In genomic region chr15:82206365-82207104, GRCm38 (mm10) we compare ENCODE assay signal across 8 mouse cellular contexts. TPM values are rescaled to one million over a fixed set of nuclear protein-coding genes. Genes with fewer than 3 reads are reported as not detected.
DNase-seq lines count a peak whose midpoint lies in the region; ATAC-seq and TF ChIP-seq lines count a peak whose summit lies in the region.

No protein-coding gene starts in this region.

- H3K4me2 ChIP-seq in embryonic facial prominence, embryonic 14.5 days (ENCODE audit: low read depth, low read length): no peak overlapping the region
- peak overlapping the region; percentile 46 for H3K4me2 ChIP-seq in heart, embryonic 11.5 days
- H3K4me2 ChIP-seq in myocyte (ENCODE audit: low read depth): no peak overlapping the region

- no peak for TF ChIP-seq CTCF in thymus, adult 2 months (IDR thresholded peaks at IDR 0.05; ENCODE audit: borderline replicate concordance, control insufficient read depth, extremely low read depth, insufficient read depth, low read length, poor library complexity)

- H3K27me3 ChIP-seq in embryonic facial prominence, embryonic 14.5 days (replicated peaks; ENCODE audit: control insufficient read depth, insufficient read depth, low read length): peaks cover 65% of the 10 kb centered on the region
- peaks cover 75% of the 10 kb centered on the region for H3K27me3 ChIP-seq in heart, embryonic 11.5 days (ENCODE audit: control insufficient read depth, insufficient read depth, low read length)
- peaks cover 8% of the 10 kb centered on the region for H3K27me3 ChIP-seq in myocyte (ENCODE audit: control insufficient read depth, insufficient read depth, insufficient read length)
- H3K27me3 ChIP-seq in thymus, adult 2 months (ENCODE audit: control insufficient read depth, insufficient read depth, low read length): peaks cover 7% of the 10 kb centered on the region; the same call in 1 of the 2 replicates

- no peaks in the 10 kb centered on the region for H3K9me3 ChIP-seq in embryonic facial prominence, embryonic 14.5 days (ENCODE audit: control insufficient read depth, low read length)
- no peaks in the 10 kb centered on the region for H3K9me3 ChIP-seq in heart, embryonic 11.5 days (replicated peaks; ENCODE audit: control insufficient read depth, low read length)

- peak; percentile 54 for ATAC-seq in embryonic facial prominence, embryonic 14.5 days (ENCODE audit: low read depth)
- ATAC-seq in heart, embryonic 11.5 days (replicated peaks; ENCODE audit: insufficient number of reproducible peaks, low FRiP score, low TSS enrichment): peak; percentile 57; the same call in 1 of the 2 replicates

- no peaks in the 10 kb centered on the region for H3K79me2 ChIP-seq in myocyte (ENCODE audit: control insufficient read depth, insufficient read depth)

- H3K4me1 ChIP-seq in embryonic facial prominence, embryonic 14.5 days (ENCODE audit: control insufficient read depth, insufficient read depth, low read length): no peaks in the 10 kb centered on the region
- peaks cover 10% of the 10 kb centered on the region for H3K4me1 ChIP-seq in heart, embryonic 11.5 days (ENCODE audit: control insufficient read depth, insufficient read depth, low read length)
- no peaks in the 10 kb centered on the region for H3K4me1 ChIP-seq in thymus, adult 2 months (replicated peaks; ENCODE audit: control insufficient read depth, insufficient read depth, low read length)

- H3K36me3 ChIP-seq in embryonic facial prominence, embryonic 14.5 days (ENCODE audit: control insufficient read depth, insufficient read depth, low read length): peaks cover 48% of the 10 kb centered on the region
- peaks cover 19% of the 10 kb centered on the region for H3K36me3 ChIP-seq in heart, embryonic 11.5 days (ENCODE audit: control insufficient read depth, insufficient read depth, low read length)
- peaks cover 36% of the 10 kb centered on the region for H3K36me3 ChIP-seq in myocyte (ENCODE audit: control insufficient read depth, insufficient read depth)
- peaks cover 16% of the 10 kb centered on the region; the same call in 1 of the 2 replicates for H3K36me3 ChIP-seq in thymus, adult 2 months (ENCODE audit: control insufficient read depth, insufficient read depth, low read length)

- H3K9ac ChIP-seq in embryonic facial prominence, embryonic 14.5 days (ENCODE audit: low read depth, low read length): no peak overlapping the region
- H3K9ac ChIP-seq in heart, embryonic 11.5 days (ENCODE audit: low read depth, low read length): no peak overlapping the region

- H3K4me3 ChIP-seq in embryonic facial prominence, embryonic 14.5 days (ENCODE audit: low read depth, low read length): no peak overlapping the region
- no peak overlapping the region; the same call in 1 of the 2 replicates for H3K4me3 ChIP-seq in heart, embryonic 11.5 days (ENCODE audit: low read depth, low read length)
- no peak overlapping the region for H3K4me3 ChIP-seq in myocyte
- no peak overlapping the region for H3K4me3 ChIP-seq in thymus, adult 2 months (ENCODE audit: control insufficient read depth, insufficient read depth, low read length)

- no peak overlapping the region for H3ac ChIP-seq in myocyte (ENCODE audit: control insufficient read depth, insufficient read length)

- peak; percentile 67 for DNase-seq in urinary bladder, postnatal 14 days (ENCODE audit: low spot score)
- no peak for DNase-seq in urinary bladder, adult 2 months (ENCODE audit: low spot score)
- peak; percentile 64 for DNase-seq in embryonic facial prominence, embryonic 14.5 days (ENCODE audit: low spot score)
- DNase-seq in layer of hippocampus, postnatal 14 days (ENCODE audit: low spot score in 2 of 2): peak; percentile 53 to 69
- no peak for DNase-seq in thymus, adult 2 months
- DNase-seq in thymus, postnatal 0 days (ENCODE audit: low spot score): no peak

- 42% methylated on average over 5 of the region's 9 CpGs for WGBS in embryonic facial prominence, embryonic 14.5 days
- WGBS in heart, embryonic 11.5 days (ENCODE audit: insufficient replicate concordance): 53% methylated on average over 9 of the region's 9 CpGs
- 91% methylated on average over 9 of the region's 9 CpGs for WGBS in thymus, adult 2 months

- no peak overlapping the region for H3K27ac ChIP-seq in embryonic facial prominence, embryonic 14.5 days (replicated peaks; ENCODE audit: low read depth, low read length)
- H3K27ac ChIP-seq in heart, embryonic 11.5 days (ENCODE audit: low read depth, low read length): no peak overlapping the region
- no peak overlapping the region for H3K27ac ChIP-seq in thymus, adult 2 months (ENCODE audit: control insufficient read depth, insufficient read depth, low read length)

- TF ChIP-seq POLR2A in myocyte (IDR thresholded peaks at IDR 0.05; ENCODE audit: insufficient read length, low read depth): no peak
- no peak for TF ChIP-seq POLR2A in thymus, adult 2 months (IDR thresholded peaks at IDR 0.05; ENCODE audit: control insufficient read depth, extremely low read depth, insufficient read depth, low read length, poor library complexity)

TF ChIP-seq in myocyte, 11 proteins besides CTCF, POLR2A, EP300 and RAD21:
- peak; percentile 18 for TF ChIP-seq POLR2AphosphoS2 (IDR thresholded peaks at IDR 0.05; ENCODE audit: insufficient read length, low read depth)
- TF ChIP-seq MYOD1 (IDR thresholded peaks at IDR 0.05; ENCODE audit: control insufficient read depth in 1 of 3, insufficient read length in 2 of 3, low read depth in 2 of 3): no peak
- no peak for TF ChIP-seq TCF12 (IDR thresholded peaks at IDR 0.05; ENCODE audit: insufficient read depth, poor library complexity, severe bottlenecking)
- no peak for TF ChIP-seq MYOG (IDR thresholded peaks at IDR 0.05; ENCODE audit: control insufficient read depth in 1 of 3, insufficient read depth in 1 of 3, insufficient read length in 2 of 3, low read depth in 2 of 3)
- TF ChIP-seq USF1 (IDR thresholded peaks at IDR 0.05; ENCODE audit: low read depth): no peak
- TF ChIP-seq CEBPB (IDR thresholded peaks at IDR 0.05; ENCODE audit: insufficient read depth, poor library complexity, severe bottlenecking): no peak

RNA-seq across cellular contexts. Expression of gene Shisa8, which starts 6.1 kb away (rescaled TPM):
- 0.10 TPM in 1 of 2 replicates, not detected in the other for polyA plus RNA-seq in urinary bladder, adult 2 months (2012; rRNA removed)
- polyA plus RNA-seq in embryonic facial prominence, embryonic 14.5 days (2014; fragmentation: Nextera tagmentation; extraction: Ambion mirVana): 0.93 and 1.4 TPM in 2 replicates
- polyA plus RNA-seq in heart, embryonic 11.5 days (2014; fragmentation: Nextera tagmentation; extraction: Ambion mirVana): 0.07 TPM in 1 of 2 replicates, not detected in the other
- total RNA-seq in layer of hippocampus, postnatal 14 days (2021): 1 to 10 TPM; 2.5 to 3.1 TPM
- 0.13 TPM for polyA plus RNA-seq in myocyte (2012; fragmentation: generic; extraction: Trizol)
- polyA plus RNA-seq in thymus, adult 2 months (2012; rRNA removed): 0.93 and 1.1 TPM in 2 replicates
- polyA plus RNA-seq in thymus, postnatal 0 days (2015; fragmentation: Nextera tagmentation; extraction: Ambion mirVana): 0.15 and 0.26 TPM in 2 replicates

RNA-seq across cellular contexts. Expression of gene Tnfrsf13c, which starts 17.6 kb away (rescaled TPM):
- polyA plus RNA-seq in urinary bladder, adult 2 months (2012; rRNA removed): 0.15 and 0.16 TPM in 2 replicates
- 0.17 and 0.40 TPM in 2 replicates for polyA plus RNA-seq in embryonic facial prominence, embryonic 14.5 days (2014; fragmentation: Nextera tagmentation; extraction: Ambion mirVana)
- 0.29 TPM in 1 of 2 replicates, not detected in the other for polyA plus RNA-seq in heart, embryonic 11.5 days (2014; fragmentation: Nextera tagmentation; extraction: Ambion mirVana)
- total RNA-seq in layer of hippocampus, postnatal 14 days (2021): under 1 TPM; 0.36 to 0.41 TPM
- 0.14 TPM for polyA plus RNA-seq in myocyte (2012; fragmentation: generic; extraction: Trizol)
- 4.3 and 7.0 TPM in 2 replicates for polyA plus RNA-seq in thymus, adult 2 months (2012; rRNA removed)
- polyA plus RNA-seq in thymus, postnatal 0 days (2015; fragmentation: Nextera tagmentation; extraction: Ambion mirVana): 0.22 and 0.49 TPM in 2 replicates

RNA-seq across cellular contexts. Expression of gene Cenpm, which starts 38.0 kb away (rescaled TPM):
- polyA plus RNA-seq in urinary bladder, adult 2 months (2012; rRNA removed): 4.6 and 6.1 TPM in 2 replicates
- 51.7 and 63.5 TPM in 2 replicates for polyA plus RNA-seq in embryonic facial prominence, embryonic 14.5 days (2014; fragmentation: Nextera tagmentation; extraction: Ambion mirVana)
- polyA plus RNA-seq in heart, embryonic 11.5 days (2014; fragmentation: Nextera tagmentation; extraction: Ambion mirVana): 59.7 and 67.3 TPM in 2 replicates
- 1 to 10 TPM; 5.1 to 5.3 TPM for total RNA-seq in layer of hippocampus, postnatal 14 days (2021)
- polyA plus RNA-seq in myocyte (2012; fragmentation: generic; extraction: Trizol): 28.1 TPM
- 44.8 and 68.0 TPM in 2 replicates for polyA plus RNA-seq in thymus, adult 2 months (2012; rRNA removed)
- polyA plus RNA-seq in thymus, postnatal 0 days (2015; fragmentation: Nextera tagmentation; extraction: Ambion mirVana): 59.3 and 61.5 TPM in 2 replicates

RNA-seq across cellular contexts. Expression of gene 1500009C09Rik, which starts 45.7 kb away (rescaled TPM):
- 0.06 and 0.10 TPM in 2 replicates for polyA plus RNA-seq in urinary bladder, adult 2 months (2012; rRNA removed)
- 0.25 TPM in 1 of 2 replicates, not detected in the other for polyA plus RNA-seq in embryonic facial prominence, embryonic 14.5 days (2014; fragmentation: Nextera tagmentation; extraction: Ambion mirVana)
- not detected in 2 replicates for polyA plus RNA-seq in heart, embryonic 11.5 days (2014; fragmentation: Nextera tagmentation; extraction: Ambion mirVana)
- 10 to 100 TPM; 89.4 to 94.8 TPM for total RNA-seq in layer of hippocampus, postnatal 14 days (2021)
- not detected for polyA plus RNA-seq in myocyte (2012; fragmentation: generic; extraction: Trizol)
- polyA plus RNA-seq in thymus, adult 2 months (2012; rRNA removed): 0.08 and 0.24 TPM in 2 replicates
- polyA plus RNA-seq in thymus, postnatal 0 days (2015; fragmentation: Nextera tagmentation; extraction: Ambion mirVana): not detected in 2 replicates

RNA-seq across cellular contexts. Expression of gene Srebf2, which starts 59.6 kb away (rescaled TPM):
- 55.3 and 68.9 TPM in 2 replicates for polyA plus RNA-seq in urinary bladder, adult 2 months (2012; rRNA removed)
- polyA plus RNA-seq in embryonic facial prominence, embryonic 14.5 days (2014; fragmentation: Nextera tagmentation; extraction: Ambion mirVana): 99.2 and 123 TPM in 2 replicates
- 82.3 and 88.1 TPM in 2 replicates for polyA plus RNA-seq in heart, embryonic 11.5 days (2014; fragmentation: Nextera tagmentation; extraction: Ambion mirVana)
- 100 to 1,000 TPM; 187 to 189 TPM for total RNA-seq in layer of hippocampus, postnatal 14 days (2021)
- polyA plus RNA-seq in myocyte (2012; fragmentation: generic; extraction: Trizol): 285 TPM
- polyA plus RNA-seq in thymus, adult 2 months (2012; rRNA removed): 410 and 478 TPM in 2 replicates
- polyA plus RNA-seq in thymus, postnatal 0 days (2015; fragmentation: Nextera tagmentation; extraction: Ambion mirVana): 152 and 161 TPM in 2 replicates

Comparison
In these comparisons a context has a peak if more than half of its experiments do, and no peak if none do; other contexts are left out.
1. DNase-seq: peak in urinary bladder, postnatal 14 days (single experiment), embryonic facial prominence, embryonic 14.5 days (single experiment) and layer of hippocampus, postnatal 14 days (2 of 2); none in urinary bladder, adult 2 months (single experiment), thymus, adult 2 months (single experiment) and thymus, postnatal 0 days (single experiment).